ENCODE assay signal across 14 mouse cellular contexts in the genomic region with DNA sequence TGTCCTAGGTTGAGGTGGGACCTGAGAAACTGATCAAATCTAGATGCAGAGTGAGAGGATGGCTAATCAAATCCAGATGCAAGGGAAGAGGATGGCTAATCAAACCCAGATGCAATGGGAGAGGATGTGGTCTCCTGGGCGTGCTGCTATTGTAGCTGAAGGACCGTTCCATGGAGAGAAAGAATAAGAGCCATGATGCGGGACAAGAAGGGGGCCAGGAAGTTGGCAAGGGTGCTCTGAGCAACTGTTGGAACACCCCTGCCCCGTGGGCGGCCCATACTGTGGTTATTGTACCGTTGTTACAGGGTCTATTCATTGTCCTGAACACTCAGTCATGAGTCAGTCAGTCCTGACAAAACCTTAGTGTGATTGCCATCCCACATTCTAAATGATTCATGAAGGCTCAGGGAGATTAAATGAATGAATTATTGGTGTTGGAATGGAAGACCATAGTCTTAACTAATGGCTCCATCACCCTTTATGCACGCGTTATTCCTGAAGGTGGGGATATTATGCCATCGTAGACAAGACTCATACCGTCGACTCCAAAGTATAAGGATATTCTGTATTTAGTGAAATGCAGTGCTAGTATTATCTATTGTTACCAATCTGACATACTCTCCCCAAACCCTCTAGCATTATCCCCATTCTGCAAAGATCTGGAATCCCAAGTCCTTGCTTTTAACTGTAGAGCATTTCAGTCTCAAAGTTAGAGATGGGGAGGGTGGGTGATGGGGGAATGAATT. TPM values are rescaled to one million over a fixed set of nuclear protein-coding genes. Genes with fewer than 3 reads are reported as not detected.
DNase-seq lines count a peak whose midpoint lies in the region; ATAC-seq lines count a peak whose summit lies in the region.
"Had no signal": no experiment of that assay in that cellular context is flagged by ENCODE, and none has a peak within 500 bp of the region (broad histone marks: within the 10 kb centered on the region; RNA-seq: fewer than 3 reads in every experiment).

No protein-coding gene starts in this region.

- H3K27ac ChIP-seq in forebrain, embryonic 14.5 days (ENCODE audit: low read depth, low read length), result no peak overlapping the region
- no peak overlapping the region for H3K27ac ChIP-seq in forebrain, embryonic 13.5 days
- no peak overlapping the region for H3K27ac ChIP-seq in midbrain, embryonic 14.5 days (replicated peaks; ENCODE audit: low read depth, low read length)
- H3K27ac ChIP-seq in midbrain, embryonic 10.5 days (replicated peaks), result no peak overlapping the region
- no peak overlapping the region for H3K27ac ChIP-seq in kidney, embryonic 15.5 days

- no peak overlapping the region for H3K4me3 ChIP-seq in forebrain, embryonic 14.5 days (ENCODE audit: low read depth, low read length)
- no peak overlapping the region for H3K4me3 ChIP-seq in forebrain, embryonic 13.5 days
- H3K4me3 ChIP-seq in midbrain, embryonic 14.5 days (replicated peaks; ENCODE audit: low read depth, low read length), result no peak overlapping the region
- H3K4me3 ChIP-seq in midbrain, embryonic 10.5 days, result no peak overlapping the region
- no peak overlapping the region for H3K4me3 ChIP-seq in kidney, embryonic 15.5 days (replicated peaks)
- H3K4me3 ChIP-seq: gastrocnemius, adult 2 months had no signal

- H3K4me2 ChIP-seq in forebrain, embryonic 14.5 days (ENCODE audit: low read length), result no peak overlapping the region
- no peak overlapping the region for H3K4me2 ChIP-seq in forebrain, embryonic 13.5 days
- no peak overlapping the region for H3K4me2 ChIP-seq in midbrain, embryonic 14.5 days (ENCODE audit: low read length)
- H3K4me2 ChIP-seq in kidney, embryonic 15.5 days, result no peak overlapping the region

- 78% methylated on average over 11 of the region's 11 CpGs for WGBS in forebrain, embryonic 14.5 days
- 82% methylated on average over 11 of the region's 11 CpGs for WGBS in forebrain, embryonic 13.5 days
- 86% methylated on average over 11 of the region's 11 CpGs for WGBS in midbrain, embryonic 14.5 days
- 90% methylated on average over 11 of the region's 11 CpGs for WGBS in midbrain, embryonic 10.5 days
- WGBS in kidney, embryonic 15.5 days, result 83% methylated on average over 11 of the region's 11 CpGs

- intact Hi-C loops in gastrocnemius, postnatal 36 days (cut with DNase I), result no loop called here

- no peaks in the 10 kb centered on the region for H3K36me3 ChIP-seq in forebrain, embryonic 14.5 days (ENCODE audit: control insufficient read depth, insufficient read depth, low read length)
- no peaks in the 10 kb centered on the region for H3K36me3 ChIP-seq in forebrain, embryonic 13.5 days (ENCODE audit: poor library complexity, severe bottlenecking)
- H3K36me3 ChIP-seq in midbrain, embryonic 14.5 days (ENCODE audit: control insufficient read depth, insufficient read depth, low read length), result no peaks in the 10 kb centered on the region
- no peaks in the 10 kb centered on the region for H3K36me3 ChIP-seq in midbrain, embryonic 10.5 days
- no peaks in the 10 kb centered on the region for H3K36me3 ChIP-seq in kidney, embryonic 15.5 days

- H3K4me1 ChIP-seq in forebrain, embryonic 14.5 days (ENCODE audit: control insufficient read depth, insufficient read depth, low read length), result no peaks in the 10 kb centered on the region
- no peaks in the 10 kb centered on the region for H3K4me1 ChIP-seq in forebrain, embryonic 13.5 days
- H3K4me1 ChIP-seq in midbrain, embryonic 14.5 days (ENCODE audit: control insufficient read depth, insufficient read depth, low read length), result no peaks in the 10 kb centered on the region
- H3K4me1 ChIP-seq in midbrain, embryonic 10.5 days, result no peaks in the 10 kb centered on the region
- H3K4me1 ChIP-seq in kidney, embryonic 15.5 days, result 0 out of 2 replicates have a peak, but pooled peaks cover 3% of the 10 kb centered on the region

- ATAC-seq in forebrain, embryonic 14.5 days, result no peak
- ATAC-seq in forebrain, embryonic 13.5 days, result no peak
- no peak for ATAC-seq in midbrain, embryonic 14.5 days (ENCODE audit: low FRiP score, low TSS enrichment)
- ATAC-seq in kidney, embryonic 15.5 days (replicated peaks; ENCODE audit: low FRiP score), result no peak
- ATAC-seq: intestine, embryonic 16.5 days had no signal

- no peak overlapping the region for H3K9ac ChIP-seq in forebrain, embryonic 14.5 days (ENCODE audit: low read length)
- no peak overlapping the region for H3K9ac ChIP-seq in forebrain, embryonic 13.5 days
- H3K9ac ChIP-seq in midbrain, embryonic 14.5 days (replicated peaks; ENCODE audit: low read length), result no peak overlapping the region
- H3K9ac ChIP-seq in kidney, embryonic 15.5 days, result no peak overlapping the region

- H3K9me3 ChIP-seq in forebrain, embryonic 14.5 days (replicated peaks; ENCODE audit: control insufficient read depth, low read length), result no peaks in the 10 kb centered on the region
- H3K9me3 ChIP-seq in forebrain, embryonic 13.5 days (replicated peaks), result no peaks in the 10 kb centered on the region
- H3K9me3 ChIP-seq in midbrain, embryonic 14.5 days (ENCODE audit: control insufficient read depth, low read length), result no peaks in the 10 kb centered on the region
- H3K9me3 ChIP-seq in midbrain, embryonic 10.5 days (replicated peaks), result no peaks in the 10 kb centered on the region
- no peaks in the 10 kb centered on the region for H3K9me3 ChIP-seq in kidney, embryonic 15.5 days (replicated peaks)

- peak; percentile 7 for DNase-seq in forebrain, embryonic 14.5 days (ENCODE audit: low spot score)
- DNase-seq in midbrain, embryonic 14.5 days, result peak; percentile 15
- no peak for DNase-seq in midbrain, embryonic 10.5 days (ENCODE audit: low spot score)
- DNase-seq in forelimb bud, embryonic 11.5 days (ENCODE audit: low read depth, low spot score), result peak; percentile 68
- DNase-seq in thymus, postnatal 10 days (ENCODE audit: low spot score in 2 of 2), result no peak
- no peak for DNase-seq in gastrocnemius, postnatal 36 days
- DNase-seq: B cell, adult 2 months; heart, postnatal 10 days; layer of hippocampus, postnatal 36 days; thymus, adult 2 months had no signal

- no peaks in the 10 kb centered on the region for H3K27me3 ChIP-seq in forebrain, embryonic 14.5 days (replicated peaks; ENCODE audit: control insufficient read depth, insufficient read depth, low read length)
- no peaks in the 10 kb centered on the region for H3K27me3 ChIP-seq in forebrain, embryonic 13.5 days
- H3K27me3 ChIP-seq in midbrain, embryonic 14.5 days (ENCODE audit: control insufficient read depth, insufficient read depth, low read length), result no peaks in the 10 kb centered on the region
- no peaks in the 10 kb centered on the region; the same call in 1 of the 2 replicates for H3K27me3 ChIP-seq in midbrain, embryonic 10.5 days (ENCODE audit: low read depth, poor library complexity, severe bottlenecking)
- no peaks in the 10 kb centered on the region for H3K27me3 ChIP-seq in kidney, embryonic 15.5 days

RNA-seq across cellular contexts. Expression of gene E2f7, which starts 59.2 kb away (rescaled TPM):
- 8.3 and 9.1 TPM in 2 replicates for polyA plus RNA-seq in forebrain, embryonic 14.5 days (2014; fragmentation: Nextera tagmentation; extraction: Ambion mirVana)
- polyA plus RNA-seq in forebrain, embryonic 13.5 days (2015; fragmentation: Nextera tagmentation; extraction: Ambion mirVana), result 21.5 and 23.7 TPM in 2 replicates
- polyA plus RNA-seq in midbrain, embryonic 14.5 days (2014; fragmentation: Nextera tagmentation; extraction: Ambion mirVana), result 3.2 and 6.9 TPM in 2 replicates
- polyA plus RNA-seq in midbrain, embryonic 10.5 days (2016; fragmentation: Nextera tagmentation; extraction: Ambion mirVana), result 38.5 and 42.7 TPM in 2 replicates
- polyA plus RNA-seq in kidney, embryonic 15.5 days (2015; fragmentation: Nextera tagmentation; extraction: Ambion mirVana), result 26.5 and 29.5 TPM in 2 replicates
- under 1 TPM; 0.74 to 0.84 TPM for total RNA-seq in gastrocnemius, postnatal 36 days (2021)

Comparison
In these comparisons a context has a peak if more than half of its experiments do, and no peak if none do; other contexts are left out.
1. DNase-seq: peak in forebrain, embryonic 14.5 days (single experiment), midbrain, embryonic 14.5 days (single experiment) and forelimb bud, embryonic 11.5 days (single experiment); none in midbrain, embryonic 10.5 days (single experiment), thymus, postnatal 10 days (0 of 2) and gastrocnemius, postnatal 36 days (0 of 2).